Mouse (Mus musculus) T-cell, adult 66 days (primary cell): ENCODE measurements around the gene Olfr11. TPM values are rescaled to one million over a fixed set of nuclear protein-coding genes. Genes with fewer than 3 reads are reported as not detected.

Source experiments
- total RNA-seq, 2 experiments: library from RNA; stranded (reverse); gene quantifications; 3 replicates in 1 of 2; 4 replicates in 1 of 2; pipeline ENCODE4 v1.2.4; 2023

Olfr11 gene
- not detected for total RNA-seq

DNA sequence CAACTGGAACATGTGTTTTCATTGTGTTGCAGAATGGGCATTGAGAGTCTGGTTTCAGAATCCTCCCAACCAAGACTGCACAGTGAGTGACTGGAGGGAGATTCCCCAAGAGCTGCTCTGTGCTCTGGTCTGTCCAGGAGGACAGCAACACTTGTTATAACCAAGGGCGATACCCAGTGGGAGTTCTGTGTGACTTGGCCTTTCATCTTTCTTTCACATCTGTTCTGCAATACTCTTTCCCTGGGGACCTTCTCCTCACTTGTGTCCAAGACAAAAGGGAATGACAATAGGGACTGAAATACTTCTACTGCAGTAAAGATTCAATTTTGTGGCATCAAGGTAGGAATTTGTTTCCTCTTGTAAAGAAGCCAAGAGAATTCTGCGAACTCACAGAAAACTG is at the start of gene Olfr11:
Olfr11 (minus strand) TSS at position 101 of the 400 bp plus-strand sequence.

DNA sequence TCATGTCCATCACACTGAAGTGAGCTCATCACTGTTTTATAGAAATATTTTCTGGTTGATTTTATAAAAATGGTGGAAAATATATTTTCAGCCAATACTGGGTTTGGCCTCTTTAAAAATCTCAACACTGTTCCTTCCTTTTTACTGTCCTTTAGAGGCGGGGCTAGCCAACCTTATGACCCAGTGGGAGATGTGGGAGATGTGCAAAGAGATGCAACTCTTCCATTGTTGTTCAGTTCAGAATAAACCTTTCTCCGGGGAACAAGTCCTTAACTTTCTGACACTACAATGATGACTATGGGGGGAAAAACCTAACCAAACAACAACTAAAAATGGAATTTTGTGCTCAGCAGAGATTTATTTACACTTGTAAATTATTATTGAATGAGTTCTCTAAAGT is 35.0 kb upstream of the Olfr11 start, which contains the start of gene Olfr1360:
Olfr1360 (minus strand) TSS at position 101 of the 400 bp plus-strand sequence.

DNA sequence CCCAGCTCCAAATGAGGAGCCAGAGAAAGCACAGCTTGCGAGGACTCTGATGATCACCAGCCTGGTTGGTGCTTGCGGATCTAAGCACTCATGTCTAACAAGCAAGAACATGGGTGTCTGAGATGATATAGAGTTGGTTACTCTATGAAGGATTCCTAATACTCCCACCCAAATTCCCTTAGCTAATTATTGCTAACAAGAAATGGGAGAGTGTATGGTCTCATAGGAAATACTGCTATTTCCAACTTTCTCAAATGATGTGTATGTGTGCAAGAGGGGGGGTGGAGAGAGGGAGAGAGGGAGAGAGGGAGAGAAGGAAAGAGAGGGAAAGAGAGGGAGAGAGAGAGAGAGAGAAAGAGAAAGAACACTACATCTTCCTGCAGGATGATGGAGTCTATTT is 21.0 kb upstream of the Olfr11 start, which contains the start of gene Olfr1361:
Olfr1361 (minus strand) TSS at position 101 of the 400 bp plus-strand sequence.

DNA sequence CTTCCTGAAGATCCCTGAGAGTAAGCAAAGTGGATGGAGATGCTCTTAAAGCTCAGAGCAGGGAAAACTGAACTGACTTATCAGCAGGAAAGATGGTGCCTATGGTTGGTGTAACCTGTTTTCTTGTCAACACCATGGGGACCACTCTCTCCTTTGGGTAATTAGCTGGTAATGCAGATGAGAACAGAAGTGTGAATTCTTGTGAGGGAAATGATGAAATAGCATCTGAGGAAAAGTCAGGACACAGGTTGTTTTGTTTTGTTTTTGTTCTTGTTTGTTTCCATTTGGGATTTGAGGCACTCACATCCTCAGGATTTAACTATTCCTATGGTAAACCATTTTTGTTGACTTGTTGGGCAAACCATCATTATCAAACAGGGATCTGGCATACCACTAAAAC is 28.4 kb downstream of the Olfr11 start, which contains the start of gene Olfr1362:
Olfr1362 (minus strand) TSS at position 101 of the 400 bp plus-strand sequence.

Other genes starting within 250 kb of the Olfr11 start
- 10 to 100 TPM; 60.5 to 74.8 TPM for gene Zkscan3, start 239.8 kb downstream of the Olfr11 start, total RNA-seq
- under 1 TPM; 0.73 to 0.98 TPM for gene Pgbd1, start 201.5 kb downstream of the Olfr11 start, total RNA-seq
- 10 to 100 TPM; 54.1 to 55.3 TPM for gene Zscan26, start 188.8 kb downstream of the Olfr11 start, total RNA-seq
- not detected for gene Nkapl, start 174.0 kb downstream of the Olfr11 start, total RNA-seq
- not detected for gene Zkscan4, start 163.6 kb downstream of the Olfr11 start, total RNA-seq
- gene Gm10065, start 163.1 kb downstream of the Olfr11 start, total RNA-seq, result not detected
- gene AK157302, start 147.3 kb downstream of the Olfr11 start, total RNA-seq, result 1 to 10 TPM; 4.4 to 5.9 TPM
- gene Gm11273, start 141.1 kb downstream of the Olfr11 start, total RNA-seq, result 10 to 100 TPM; 10.6 to 15.1 TPM
- gene Zkscan8, start 111.4 kb downstream of the Olfr11 start, total RNA-seq, result 10 to 100 TPM; 11.1 to 11.3 TPM
- gene Olfr1366, start 99.7 kb downstream of the Olfr11 start, total RNA-seq, result not detected
- gene Olfr1535, start 82.6 kb downstream of the Olfr11 start, total RNA-seq, result not detected
- gene Olfr1364, start 60.8 kb downstream of the Olfr11 start, total RNA-seq, result not detected
- not detected for gene Olfr1362, start 28.5 kb downstream of the Olfr11 start, total RNA-seq
- not detected for gene Olfr1361, start 20.9 kb upstream of the Olfr11 start, total RNA-seq
- not detected for gene Olfr1360, start 34.9 kb upstream of the Olfr11 start, total RNA-seq
- gene Olfr1359, start 55.6 kb upstream of the Olfr11 start, total RNA-seq, result not detected
- 100 to 1,000 TPM in 1 of 2 experiments, 10 to 100 TPM in 1; 41.0 to 101 TPM for gene Hist1h2bl, start 73.6 kb upstream of the Olfr11 start, total RNA-seq
- 10 to 100 TPM; 69.0 to 85.5 TPM for gene Hist1h2ai, start 73.9 kb upstream of the Olfr11 start, total RNA-seq
- gene Hist1h3h, start 75.1 kb upstream of the Olfr11 start, total RNA-seq, result 100 to 1,000 TPM in 1 of 2 experiments, 10 to 100 TPM in 1; 63.3 to 163 TPM
- 10 to 100 TPM in 1 of 2 experiments, 1 to 10 TPM in 1; 9.3 to 35.0 TPM for gene Hist1h2bm, start 79.5 kb upstream of the Olfr11 start, total RNA-seq
- gene Hist1h4j, start 92.5 kb upstream of the Olfr11 start, total RNA-seq, result 10 to 100 TPM in 1 of 2 experiments, 1 to 10 TPM in 1; 9.9 to 32.0 TPM
- 100 to 1,000 TPM; 339 to 539 TPM for gene Hist1h4k, start 108.0 kb upstream of the Olfr11 start, total RNA-seq
- 10 to 100 TPM; 34.6 to 52.1 TPM for gene Hist1h2ak, start 111.3 kb upstream of the Olfr11 start, total RNA-seq
- 100 to 1,000 TPM in 1 of 2 experiments, 10 to 100 TPM in 1; 62.8 to 108 TPM for gene Hist1h2bn, start 111.6 kb upstream of the Olfr11 start, total RNA-seq
- 10 to 100 TPM; 20.5 to 68.4 TPM for gene Hist1h1b, start 138.1 kb upstream of the Olfr11 start, total RNA-seq
- 100 to 1,000 TPM in 1 of 2 experiments, 10 to 100 TPM in 1; 89.3 to 207 TPM for gene Hist1h3i, start 140.9 kb upstream of the Olfr11 start, total RNA-seq
- gene Hist1h2an, start 144.7 kb upstream of the Olfr11 start, total RNA-seq, result 10 to 100 TPM in 1 of 2 experiments, 1 to 10 TPM in 1; 8.2 to 18.6 TPM
- 10 to 100 TPM; 22.1 to 55.1 TPM for gene Hist1h2bp, start 144.9 kb upstream of the Olfr11 start, total RNA-seq
- gene Hist1h2bq, start 167.7 kb upstream of the Olfr11 start, total RNA-seq, result 100 to 1,000 TPM in 1 of 2 experiments, 10 to 100 TPM in 1; 85.1 to 138 TPM
- gene Hist1h2ao, start 167.9 kb upstream of the Olfr11 start, total RNA-seq, result 100 to 1,000 TPM; 104 to 232 TPM
- 100 to 1,000 TPM; 266 to 341 TPM for gene Hist1h4m, start 169.2 kb upstream of the Olfr11 start, total RNA-seq
- gene Hist1h4n, start 189.7 kb upstream of the Olfr11 start, total RNA-seq, result 100 to 1,000 TPM in 1 of 2 experiments, 10 to 100 TPM in 1; 17.4 to 191 TPM
- 10 to 100 TPM; 52.5 to 94.4 TPM for gene Hist1h2ap, start 191.0 kb upstream of the Olfr11 start, total RNA-seq
- gene Hist1h2br, start 191.2 kb upstream of the Olfr11 start, total RNA-seq, result 100 to 1,000 TPM in 1 of 2 experiments, 10 to 100 TPM in 1; 85.9 to 136 TPM